Mouse (Mus musculus) thymus, adult 2 months (tissue): ENCODE results near the gene Gm45717.

Source experiments
- CTCF ChIP-seq: fragments of 200-500 bp; IDR thresholded peaks from 2 replicates; pipeline ENCODE4 v1.5.1; 2012; ENCODE audit warnings: mild to moderate bottlenecking, control low read depth, low read length, moderate library complexity, borderline replicate concordance; ENCODE audit not compliant: control insufficient read depth, poor library complexity, insufficient read depth; ENCODE audit errors: extremely low read depth
- POLR2A ChIP-seq: fragments of 200-500 bp; IDR thresholded peaks from 2 replicates; pipeline ENCODE4 v1.6.1; 2012; ENCODE audit warnings: mild to moderate bottlenecking, low read length, control low read depth, moderate library complexity; ENCODE audit not compliant: control insufficient read depth, poor library complexity, insufficient read depth; ENCODE audit errors: extremely low read depth

DNA sequence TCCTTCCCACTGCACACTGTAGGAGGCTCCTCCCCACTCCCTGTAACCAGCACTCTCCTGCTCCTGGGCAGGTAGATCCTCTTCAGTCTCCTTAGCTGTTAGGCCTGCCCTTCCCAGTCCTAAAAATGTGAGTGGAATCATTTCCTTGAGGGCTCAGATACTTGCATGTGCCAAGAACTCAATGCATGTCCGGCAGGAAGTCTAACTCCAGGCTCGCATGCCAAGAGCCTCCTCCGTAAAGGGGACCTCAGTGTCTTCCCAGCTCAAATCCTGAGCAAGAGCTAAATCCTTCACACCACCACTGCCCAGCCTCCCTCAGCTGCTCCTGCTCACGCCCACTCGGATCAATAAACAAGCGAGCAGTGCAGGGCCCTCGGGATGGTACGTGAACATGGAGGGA lies 4.7 kb downstream of the Gm45717 start:
- TF ChIP-seq CTCF (no peak), POLR2A (no peak)
